Mouse (Mus musculus): ENCODE data around the gene Ccdc188.

DNA sequence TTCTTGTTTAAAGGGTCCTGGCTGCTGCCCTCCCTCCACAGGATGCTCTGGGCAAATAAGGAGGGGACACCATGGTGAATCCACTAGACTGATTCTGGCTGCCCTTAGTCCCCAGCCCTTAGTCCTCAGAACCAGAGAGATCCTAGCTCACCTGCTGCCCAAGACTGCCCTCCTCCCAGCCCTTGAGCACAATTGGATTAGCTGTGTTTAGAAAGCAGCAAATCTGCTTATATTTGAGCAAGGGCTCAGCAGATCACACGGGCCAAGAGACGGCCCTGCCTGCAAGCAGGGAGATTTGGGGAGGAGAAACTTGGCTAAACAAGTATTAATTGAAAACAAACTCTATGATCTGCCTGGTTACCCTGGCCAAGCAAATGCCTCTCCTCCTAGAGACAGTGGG is 38.1 kb upstream of the Ccdc188 start:
- no peak for TF ChIP-seq CTCF (IDR thresholded peaks at IDR 0.05; ENCODE audit: insufficient read depth, low read depth, low read length)
- no peak for TF ChIP-seq POLR2A (IDR thresholded peaks at IDR 0.05; ENCODE audit: insufficient read depth, low read depth, low read length)

Measured in olfactory bulb, adult 2 months (tissue).